Mouse (Mus musculus) heart, adult 2 months (tissue): Measurements from ENCODE around the gene Bfar. TPM values are rescaled to one million over a fixed set of nuclear protein-coding genes. Genes with fewer than 3 reads are reported as not detected.
"Not testable (repeated sequence)": the region's sequence is repeated elsewhere in the genome, so short reads cannot be mapped to it uniquely, and the experiment has no call there.

Source experiments
- DNase-seq, 2 experiments: peaks; one replicate each; pipeline ENCODE4 v3.0.0; 2021
- H3K27ac ChIP-seq: fragments of 200-600 bp; 2 replicates; pipeline ENCODE4 v1.8.1; 2022
- H3K27me3 ChIP-seq: fragments of 200-500 bp; 2 replicates; pipeline ENCODE4 v1.6.1; 2012; ENCODE audit warnings: mild to moderate bottlenecking, low read length, inconsistent platforms, mixed read lengths; ENCODE audit not compliant: control insufficient read depth, insufficient read depth
- H3K36me3 ChIP-seq: fragments of 200-500 bp; 2 replicates; pipeline ENCODE4 v1.6.1; 2012; ENCODE audit warnings: low read length, inconsistent platforms; ENCODE audit not compliant: control insufficient read depth, insufficient read depth
- H3K4me1 ChIP-seq: fragments of 200-500 bp; 2 replicates; pipeline ENCODE4 v1.6.1; 2011; ENCODE audit warnings: low read length; ENCODE audit not compliant: control insufficient read depth, insufficient read depth
- H3K4me3 ChIP-seq: fragments of 200-600 bp; 2 replicates; pipeline ENCODE4 v1.8.1; 2022
- H3K79me2 ChIP-seq: fragments of 200-500 bp; replicated peaks from 2 replicates; pipeline ENCODE4 v1.6.1; 2012; ENCODE audit warnings: mild to moderate bottlenecking, inconsistent platforms, low read length, moderate library complexity, mixed read lengths; ENCODE audit not compliant: control insufficient read depth, insufficient read depth
- H3K9ac ChIP-seq: fragments of 200-500 bp; 2 replicates; pipeline ENCODE4 v1.6.1; 2012; ENCODE audit warnings: low read depth, mild to moderate bottlenecking, control low read depth, inconsistent platforms, low read length, mixed read lengths
- CTCF ChIP-seq: fragments of 200-600 bp; IDR thresholded peaks from 2 replicates; pipeline ENCODE4 v1.8.1; 2022; ENCODE audit warnings: antibody characterized with exemption, mild to moderate bottlenecking, moderate library complexity
- EP300 ChIP-seq: fragments of 200-500 bp; IDR thresholded peaks from 2 replicates; pipeline ENCODE4 v1.6.1; 2011; ENCODE audit warnings: low read depth, low read length, control low read depth; ENCODE audit not compliant: insufficient read depth
- POLR2A ChIP-seq: fragments of 200-500 bp; IDR thresholded peaks from 2 replicates; pipeline ENCODE4 v1.6.1; 2011; ENCODE audit warnings: mild to moderate bottlenecking, low read depth, low read length, control low read depth; ENCODE audit not compliant: insufficient read depth
- WGBS: fragments of 180-500 bp; shearing (Covaris S2); methylation state at CpG from one replicate; pipeline ENCODE4 v1.1.7; 2018; 5-methylcytosine and 5-hydroxymethylcytosine counted together
- intact Hi-C: fragments of 180-260 bp; cut with DNase I; formaldehyde crosslinking; loops from one replicate; pipeline ENCODE4 v1.15.1; 2025
- polyA plus RNA-seq: library from polyadenylated mRNA; depleted of rRNA; stranded (reverse); fragments of >200 nt; gene quantifications from 2 replicates; pipeline ENCODE4 v1.2.3, GENCODE M21; 2012
- total RNA-seq, 2 experiments: library from RNA; stranded (reverse); gene quantifications; 2 replicates each; pipeline ENCODE4 v1.2.3; 2021

Bfar gene
- total and polyA plus RNA-seq, 3 experiments, result 35.2 to 51.6 (median 41.8) TPM

DNA sequence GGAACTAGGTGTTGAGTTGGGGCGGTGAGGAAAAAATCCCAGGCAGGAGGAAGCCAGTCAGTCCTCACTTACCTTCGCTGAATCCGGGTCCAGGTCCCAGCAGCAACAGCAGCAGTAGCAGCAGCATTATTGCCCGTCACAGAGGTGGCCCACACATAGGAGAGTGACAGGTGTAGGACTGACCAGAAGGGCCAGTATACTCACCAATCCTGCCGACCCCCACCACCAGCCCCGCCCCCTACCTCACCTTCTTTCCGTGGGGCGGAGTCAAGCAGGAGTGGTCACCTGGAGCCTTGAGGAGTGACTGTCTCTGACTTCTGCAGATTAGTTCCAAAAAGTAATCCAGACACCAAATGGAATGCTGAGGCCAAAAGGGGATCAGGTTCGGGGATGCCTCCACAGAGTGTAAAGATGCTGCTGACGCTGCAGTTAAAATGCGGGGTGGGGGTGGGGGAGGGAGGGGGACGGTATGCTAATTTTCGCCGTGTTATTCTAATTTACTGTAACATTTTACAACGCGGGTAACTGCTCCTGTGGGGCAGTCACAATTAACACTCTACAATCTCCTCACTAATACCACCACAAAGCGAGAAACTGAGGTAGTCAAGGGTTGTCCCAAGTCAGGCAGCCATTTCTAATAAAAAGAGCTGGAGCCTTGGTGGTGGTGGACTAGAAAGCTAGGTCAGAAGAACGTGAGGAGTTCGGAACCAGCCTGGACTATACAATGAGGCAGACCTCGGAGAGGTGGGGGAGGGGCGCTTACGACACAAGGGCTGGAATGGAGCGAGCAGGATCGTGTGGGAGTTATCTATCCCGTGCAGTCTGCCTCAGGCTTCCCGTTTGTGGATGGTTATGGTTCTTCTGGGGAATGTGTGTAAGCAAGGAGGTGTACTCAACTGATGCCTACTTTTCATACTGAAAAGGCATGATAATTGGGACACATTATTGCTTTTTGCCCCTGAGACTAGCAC, 58.9 kb downstream of the Bfar start, which contains the start of gene Pla2g10:
Pla2g10 (minus strand) TSS at position 699 of the 971 bp plus-strand sequence.
- Histone ChIP-seq H3K27ac (no peak within 1 kb of the TSS), H3K36me3 (no peaks in the 10 kb centered on the region), H3K27me3 (no peaks in the 10 kb centered on the region), H3K79me2 (no peaks in the 10 kb centered on the region), H3K4me1 (no peaks in the 10 kb centered on the region), H3K9ac (no peak within 1 kb of the TSS), H3K4me3 (no peak within 1 kb of the TSS)
- intact Hi-C loops, result loop anchor here (5.0 to 10.0 kb wide), 4 partner anchors 88 to 616 kb away; no protein-coding TSS in a partner anchor
- TF ChIP-seq POLR2A (no peak), EP300 (no peak), CTCF (no peak)
- WGBS, result 14% methylated on average over 26 of the region's 26 CpGs
- DNase-seq, result no peak

DNA sequence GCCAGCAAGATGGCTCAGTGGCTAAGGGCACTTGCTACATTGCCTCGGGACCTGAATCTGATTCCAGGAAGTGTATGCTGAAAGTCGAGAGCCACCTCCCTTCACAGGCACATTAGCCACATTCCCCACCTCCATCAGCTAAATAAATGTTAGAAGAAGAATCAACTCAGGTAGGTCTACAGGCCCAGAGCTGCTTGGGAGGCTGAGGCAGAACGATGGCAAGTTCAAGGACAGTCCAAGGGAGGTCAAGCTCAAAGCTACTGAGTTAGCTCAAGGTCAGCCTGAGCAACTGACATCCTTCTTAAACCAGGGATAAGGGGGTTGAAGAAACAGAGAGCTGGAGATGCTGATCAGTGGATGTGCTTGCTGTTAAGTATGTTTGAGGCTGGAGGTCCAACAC, 61.1 kb downstream of the Bfar start:
- no peak for TF ChIP-seq EP300
- TF ChIP-seq POLR2A, result no peak
- TF ChIP-seq CTCF, result no peak
- Histone ChIP-seq H3K36me3 (no peaks in the 10 kb centered on the region), H3K9ac (no peak overlapping the region), H3K4me3 (no peak overlapping the region), H3K27ac (no peak overlapping the region), H3K79me2 (no peaks in the 10 kb centered on the region), H3K4me1 (no peaks in the 10 kb centered on the region), H3K27me3 (no peaks in the 10 kb centered on the region)
- DNase-seq, result no peak
- intact Hi-C loops, result loop anchor here (5.0 to 10.0 kb wide), 4 partner anchors 90 to 618 kb away; no protein-coding TSS in a partner anchor
- 77% methylated on average over 3 of the region's 3 CpGs for WGBS

DNA sequence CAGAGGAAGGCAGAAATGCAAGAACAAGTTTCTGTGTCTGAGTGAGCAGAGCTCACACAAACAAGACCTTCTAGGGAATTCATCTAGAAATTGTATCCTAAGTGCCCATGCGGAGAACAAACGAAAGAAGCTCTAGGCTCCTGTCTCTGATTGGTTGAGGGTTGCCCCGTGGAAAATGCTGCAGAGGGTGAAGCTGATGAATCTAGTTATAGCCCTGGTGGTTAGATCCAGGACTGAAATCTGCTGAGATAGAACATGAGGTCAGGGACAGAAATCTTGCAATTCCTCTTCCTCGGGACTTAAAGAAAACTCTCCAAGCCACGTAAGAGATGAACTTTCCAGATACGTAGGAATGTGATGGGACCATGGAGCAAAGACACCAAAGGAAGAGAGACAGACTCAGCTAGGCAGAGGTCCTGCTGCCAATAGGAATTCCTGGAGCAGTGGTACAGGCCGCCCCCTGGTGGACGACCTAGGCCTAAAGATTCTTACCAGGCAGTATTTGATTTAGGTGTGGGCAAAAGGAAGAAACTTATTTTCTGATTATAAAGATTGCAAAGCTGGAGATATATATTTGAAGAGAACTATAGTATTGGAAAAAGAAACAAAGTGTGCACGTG, 62.0 kb downstream of the Bfar start:
- no peaks in the 10 kb centered on the region for H3K27me3 ChIP-seq
- DNase-seq, result peak; percentile 62 to 82
- intact Hi-C loops, result loop anchor here (5.0 to 10.0 kb wide), 4 partner anchors 91 to 619 kb away; no protein-coding TSS in a partner anchor
- H3K4me1 ChIP-seq, result no peaks in the 10 kb centered on the region
- H3K27ac ChIP-seq, result no peak overlapping the region
- no peaks in the 10 kb centered on the region for H3K36me3 ChIP-seq
- peak; percentile 91 for TF ChIP-seq CTCF
- TF ChIP-seq EP300, result no peak
- H3K4me3 ChIP-seq, result no peak overlapping the region
- no peaks in the 10 kb centered on the region for H3K79me2 ChIP-seq
- no peak overlapping the region for H3K9ac ChIP-seq
- 15% methylated on average over 9 of the region's 9 CpGs for WGBS

DNA sequence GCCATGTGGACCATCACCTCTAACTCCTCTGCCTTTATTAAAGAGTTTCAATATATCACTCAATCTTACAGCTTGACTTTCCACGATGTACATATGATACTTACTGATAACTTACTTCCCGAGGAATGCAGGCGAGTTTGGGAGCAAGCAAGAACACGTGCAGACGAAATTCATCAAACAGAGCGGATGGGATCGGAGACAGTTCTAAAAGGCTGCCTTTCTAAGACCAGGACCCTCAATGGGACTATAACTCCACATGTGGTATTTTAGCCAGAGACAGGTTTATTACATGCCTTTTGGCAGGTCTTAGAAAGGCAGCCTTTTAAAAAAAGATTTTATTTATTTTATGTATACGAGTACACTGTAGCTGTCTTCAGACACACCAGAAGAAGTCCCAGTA, 64.3 kb downstream of the Bfar start:
- Histone ChIP-seq H3K4me1 (no peaks in the 10 kb centered on the region), H3K4me3 (no peak overlapping the region), H3K79me2 (no peaks in the 10 kb centered on the region), H3K27ac (no peak overlapping the region), H3K36me3 (no peaks in the 10 kb centered on the region), H3K9ac (no peak overlapping the region), H3K27me3 (no peaks in the 10 kb centered on the region)
- no peak for DNase-seq
- intact Hi-C loops, result loop anchor here (10.0 kb wide), 1 partner anchor 621 kb away; no protein-coding TSS in a partner anchor
- no peak for TF ChIP-seq EP300
- TF ChIP-seq CTCF, result no peak
- no peak for TF ChIP-seq POLR2A
- WGBS, result 73% methylated on average over 8 of the region's 8 CpGs

DNA sequence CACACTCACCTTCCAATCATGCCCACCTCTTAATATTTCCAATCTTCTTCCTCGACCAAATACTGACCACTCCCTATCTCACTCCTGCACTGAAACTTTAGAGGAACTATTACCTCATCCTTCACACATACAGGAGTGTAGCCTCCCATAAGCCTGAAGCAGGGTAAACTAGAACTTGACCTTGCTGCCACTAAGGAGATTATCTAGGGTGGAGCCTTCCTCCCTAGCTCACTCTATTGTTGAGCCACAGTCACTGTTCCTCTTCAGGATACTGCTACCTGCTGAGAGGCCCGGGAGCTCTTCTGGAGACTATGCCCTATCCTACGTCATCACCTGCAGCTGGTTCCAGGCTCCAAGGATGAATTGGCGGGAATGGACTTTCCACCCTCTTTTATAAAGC, 67.4 kb downstream of the Bfar start:
- WGBS, result 51% methylated on average over 4 of the region's 4 CpGs

DNA sequence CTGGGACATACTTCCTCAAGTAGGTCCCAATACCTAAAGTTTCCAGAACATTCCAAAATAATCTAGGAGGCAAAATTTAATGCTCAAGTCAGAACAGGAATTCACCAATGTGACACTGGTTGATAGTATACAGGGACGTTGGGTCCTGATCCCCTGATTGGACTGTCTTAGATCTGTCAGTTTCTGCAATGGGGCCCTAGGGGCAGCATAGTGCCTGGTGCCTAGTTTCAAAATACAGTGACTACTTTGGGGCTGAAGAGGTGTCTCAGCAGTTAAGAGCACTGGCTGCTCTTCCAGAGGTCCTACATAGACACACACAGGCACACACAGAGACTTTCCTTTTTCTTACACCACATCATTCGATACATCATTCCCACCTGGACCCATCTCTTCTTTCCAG, 69.2 kb downstream of the Bfar start:
- no peaks in the 10 kb centered on the region for H3K79me2 ChIP-seq
- 83% methylated on average over 2 of the region's 2 CpGs for WGBS
- no peaks in the 10 kb centered on the region for H3K4me1 ChIP-seq
- H3K27me3 ChIP-seq, result no peaks in the 10 kb centered on the region
- TF ChIP-seq POLR2A, result no peak
- TF ChIP-seq EP300, result no peak
- no peak for TF ChIP-seq CTCF
- H3K36me3 ChIP-seq, result no peaks in the 10 kb centered on the region
- H3K27ac ChIP-seq, result no peak overlapping the region
- no peak for DNase-seq
- intact Hi-C loops, result no loop called here
- no peak overlapping the region for H3K4me3 ChIP-seq
- no peak overlapping the region for H3K9ac ChIP-seq

More for the DNA sequence above, 67.4 kb downstream of the Bfar start:
- H3K4me1 ChIP-seq, H3K36me3 ChIP-seq, H3K79me2 ChIP-seq, H3K9ac ChIP-seq, H3K27me3 ChIP-seq, H3K4me3 ChIP-seq, H3K27ac ChIP-seq, DNase-seq: not testable (repeated sequence)
- intact Hi-C loops, result loop anchor here (10.0 kb wide), 1 partner anchor 624 kb away; no protein-coding TSS in a partner anchor
